In the genomic region with DNA sequence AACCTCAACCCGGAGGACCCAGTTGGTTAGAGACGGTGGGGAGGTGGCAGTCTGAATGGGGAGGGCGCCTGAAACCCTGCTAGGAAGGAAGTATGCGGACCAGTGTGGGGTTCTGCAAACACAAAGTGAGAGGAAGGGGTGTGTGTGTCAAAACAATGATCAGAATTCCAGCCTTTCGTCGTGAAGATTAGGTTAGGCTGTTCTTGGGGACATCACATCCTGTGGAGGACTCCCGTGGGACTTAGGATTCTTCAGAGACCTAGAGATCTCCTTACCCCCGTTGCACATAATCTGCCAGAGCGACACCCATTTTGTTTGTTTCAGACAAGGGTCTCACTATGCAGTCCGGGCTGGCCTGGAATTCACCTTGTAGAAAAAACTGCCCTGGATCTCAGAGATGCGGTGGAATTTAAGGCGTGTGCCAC, we compare ENCODE assay signal across 8 mouse cellular contexts. TPM values are rescaled to one million over a fixed set of nuclear protein-coding genes. Genes with fewer than 3 reads are reported as not detected.
DNase-seq lines count a peak whose midpoint lies in the region; ATAC-seq and TF ChIP-seq lines count a peak whose summit lies in the region.

No protein-coding gene starts in this region.

- peak overlapping the region; percentile 39 for H3K4me3 ChIP-seq in lung, adult 2 months (replicated peaks; ENCODE audit: extremely low read depth, low read depth, low read length)
- H3K4me3 ChIP-seq in hindbrain, embryonic 14.5 days (replicated peaks; ENCODE audit: low read length): peak overlapping the region; percentile 52
- H3K4me3 ChIP-seq in lung, embryonic 16.5 days (ENCODE audit: low read length): peak overlapping the region; percentile 78

- peak overlapping the region; percentile 94 for H3K4me2 ChIP-seq in hindbrain, embryonic 14.5 days (replicated peaks)
- peak overlapping the region; percentile 97 for H3K4me2 ChIP-seq in lung, embryonic 16.5 days (ENCODE audit: low read depth, low read length)

- 0 out of 2 replicates have a peak, but pooled peaks cover 5% of the 10 kb centered on the region for H3K36me3 ChIP-seq in hindbrain, embryonic 14.5 days (replicated peaks; ENCODE audit: control insufficient read depth, insufficient read depth)
- H3K36me3 ChIP-seq in lung, embryonic 16.5 days (ENCODE audit: control insufficient read depth, insufficient read depth, low read length): peaks cover 7% of the 10 kb centered on the region

- no peaks in the 10 kb centered on the region for H3K9me3 ChIP-seq in hindbrain, embryonic 14.5 days (ENCODE audit: control insufficient read depth, low read length)
- no peaks in the 10 kb centered on the region for H3K9me3 ChIP-seq in lung, embryonic 16.5 days (ENCODE audit: control insufficient read depth, low read length)

- TF ChIP-seq CTCF in lung, adult 2 months (IDR thresholded peaks at IDR 0.05; ENCODE audit: insufficient read depth, low read length): no peak

- no peaks in the 10 kb centered on the region for H3K27me3 ChIP-seq in hindbrain, embryonic 14.5 days (ENCODE audit: control insufficient read depth, insufficient read depth, low read length)
- H3K27me3 ChIP-seq in lung, embryonic 16.5 days (ENCODE audit: control insufficient read depth, insufficient read depth, low read depth, low read length): no peaks in the 10 kb centered on the region

- peak; percentile 57 for ATAC-seq in erythroid progenitor cell, adult 5-6 weeks (replicated peaks; ENCODE audit: low FRiP score, poor library complexity, severe bottlenecking)
- ATAC-seq in hindbrain, embryonic 14.5 days (ENCODE audit: low FRiP score): peak; percentile 36; the same call in 1 of the 2 replicates
- peak; percentile 26; the same call in 1 of the 2 replicates for ATAC-seq in lung, embryonic 16.5 days (ENCODE audit: low read depth)

- no peak for DNase-seq in lung, adult 2 months
- DNase-seq in lung, postnatal 36 days: no peak
- peak; percentile 62 for DNase-seq in hindbrain, embryonic 14.5 days (ENCODE audit: low spot score)
- peak; percentile 20 for DNase-seq in spleen, adult 12 weeks (ENCODE audit: low spot score)
- no peak for DNase-seq in cerebellum, adult 9-10 months
- no peak for DNase-seq in c-Kit-positive CD71-positive TER-119-positive erythroid progenitor cells, embryonic 14.5 days (ENCODE audit: low spot score)

- peak overlapping the region; percentile 84 for H3K27ac ChIP-seq in hindbrain, embryonic 14.5 days
- H3K27ac ChIP-seq in lung, embryonic 16.5 days (ENCODE audit: low read length): peak overlapping the region; percentile 89

- peaks cover 5% of the 10 kb centered on the region for H3K4me1 ChIP-seq in lung, adult 2 months (ENCODE audit: control insufficient read depth, insufficient read depth, low read length)
- peaks cover 12% of the 10 kb centered on the region; the same call in 1 of the 2 replicates for H3K4me1 ChIP-seq in hindbrain, embryonic 14.5 days (replicated peaks; ENCODE audit: control insufficient read depth, insufficient read depth, low read length)
- peaks cover 28% of the 10 kb centered on the region for H3K4me1 ChIP-seq in lung, embryonic 16.5 days (replicated peaks; ENCODE audit: control insufficient read depth, insufficient read depth, low read length)

- no peak for TF ChIP-seq POLR2A in lung, adult 2 months (IDR thresholded peaks at IDR 0.05; ENCODE audit: borderline replicate concordance, extremely low read depth, low read depth, low read length)

- 8% methylated on average over 12 of the region's 12 CpGs for WGBS in lung, adult 2 months
- 7% methylated on average over 12 of the region's 12 CpGs for WGBS in hindbrain, embryonic 14.5 days
- 4% methylated on average over 12 of the region's 12 CpGs for WGBS in lung, embryonic 16.5 days

- H3K9ac ChIP-seq in hindbrain, embryonic 14.5 days: peak overlapping the region; percentile 75
- peak overlapping the region; percentile 88 for H3K9ac ChIP-seq in lung, embryonic 16.5 days (ENCODE audit: low read length)

RNA-seq across cellular contexts. Expression of a gene that starts 0.7 kb away (rescaled TPM):
- 6.1 and 10.1 TPM in 2 replicates for polyA plus RNA-seq in lung, adult 2 months (2012; rRNA removed)
- 127 and 137 TPM in 2 replicates for total RNA-seq in erythroid progenitor cell, adult 5-6 weeks (2015; ENCODE audit: low replicate concordance)
- 157 and 162 TPM in 2 replicates for total RNA-seq in erythroid progenitor cell, adult 5-6 weeks (2017; ENCODE audit: low replicate concordance)
- 30.1 and 40.2 TPM in 2 replicates for polyA plus RNA-seq in hindbrain, embryonic 14.5 days (2014; fragmentation: Nextera tagmentation; extraction: Ambion mirVana)
- 292 TPM in 2 replicates for polyA plus RNA-seq in lung, embryonic 16.5 days (2015; fragmentation: Nextera tagmentation; extraction: Ambion mirVana)

RNA-seq across cellular contexts. Expression of a gene that starts 9.9 kb away (rescaled TPM):
- 978 and 1,062 TPM in 2 replicates for polyA plus RNA-seq in lung, adult 2 months (2012; rRNA removed)
- total RNA-seq in erythroid progenitor cell, adult 5-6 weeks (2015; ENCODE audit: low replicate concordance): 25.6 and 56.6 TPM in 2 replicates
- total RNA-seq in erythroid progenitor cell, adult 5-6 weeks (2017; ENCODE audit: low replicate concordance): 33.8 and 46.0 TPM in 2 replicates
- polyA plus RNA-seq in hindbrain, embryonic 14.5 days (2014; fragmentation: Nextera tagmentation; extraction: Ambion mirVana): 29.5 and 32.4 TPM in 2 replicates
- polyA plus RNA-seq in lung, embryonic 16.5 days (2015; fragmentation: Nextera tagmentation; extraction: Ambion mirVana): 111 and 116 TPM in 2 replicates

RNA-seq across cellular contexts. Expression of a gene that starts 19.5 kb away (rescaled TPM):
- 1.1 and 1.8 TPM in 2 replicates for polyA plus RNA-seq in lung, adult 2 months (2012; rRNA removed)
- total RNA-seq in erythroid progenitor cell, adult 5-6 weeks (2015; ENCODE audit: low replicate concordance): 0.72 and 3.8 TPM in 2 replicates
- total RNA-seq in erythroid progenitor cell, adult 5-6 weeks (2017; ENCODE audit: low replicate concordance): 0.77 TPM in 1 of 2 replicates, not detected in the other
- 0.28 and 0.34 TPM in 2 replicates for polyA plus RNA-seq in hindbrain, embryonic 14.5 days (2014; fragmentation: Nextera tagmentation; extraction: Ambion mirVana)
- polyA plus RNA-seq in lung, embryonic 16.5 days (2015; fragmentation: Nextera tagmentation; extraction: Ambion mirVana): 0.67 and 0.83 TPM in 2 replicates

RNA-seq across cellular contexts. Expression of a gene that starts 28.7 kb away (rescaled TPM):
- polyA plus RNA-seq in lung, adult 2 months (2012; rRNA removed): 20.8 and 38.4 TPM in 2 replicates
- 62.7 and 72.5 TPM in 2 replicates for total RNA-seq in erythroid progenitor cell, adult 5-6 weeks (2015; ENCODE audit: low replicate concordance)
- total RNA-seq in erythroid progenitor cell, adult 5-6 weeks (2017; ENCODE audit: low replicate concordance): 63.6 and 68.4 TPM in 2 replicates
- 98.6 and 102 TPM in 2 replicates for polyA plus RNA-seq in hindbrain, embryonic 14.5 days (2014; fragmentation: Nextera tagmentation; extraction: Ambion mirVana)
- polyA plus RNA-seq in lung, embryonic 16.5 days (2015; fragmentation: Nextera tagmentation; extraction: Ambion mirVana): 87.8 and 90.1 TPM in 2 replicates

RNA-seq across cellular contexts. Expression of a gene that starts 28.8 kb away (rescaled TPM):
- 48.5 and 54.4 TPM in 2 replicates for polyA plus RNA-seq in lung, adult 2 months (2012; rRNA removed)
- total RNA-seq in erythroid progenitor cell, adult 5-6 weeks (2015; ENCODE audit: low replicate concordance): 36.9 and 44.3 TPM in 2 replicates
- total RNA-seq in erythroid progenitor cell, adult 5-6 weeks (2017; ENCODE audit: low replicate concordance): 18.2 and 33.9 TPM in 2 replicates
- polyA plus RNA-seq in hindbrain, embryonic 14.5 days (2014; fragmentation: Nextera tagmentation; extraction: Ambion mirVana): 11.6 and 14.0 TPM in 2 replicates
- 5.8 and 6.3 TPM in 2 replicates for polyA plus RNA-seq in lung, embryonic 16.5 days (2015; fragmentation: Nextera tagmentation; extraction: Ambion mirVana)

Comparison
In these comparisons a context has a peak if more than half of its experiments do, and no peak if none do; other contexts are left out.
1. DNase-seq: peak in hindbrain, embryonic 14.5 days (single experiment) and spleen, adult 12 weeks (single experiment); none in lung, adult 2 months (single experiment), lung, postnatal 36 days (single experiment), cerebellum, adult 9-10 months (single experiment) and c-Kit-positive CD71-positive TER-119-positive erythroid progenitor cells, embryonic 14.5 days (single experiment).
2. Peak in every context shown above with its lines, with median percentiles within 50 percentile points of each other: H3K4me3 ChIP-seq and ATAC-seq.